Mouse (Mus musculus): ENCODE measurements at regions not wholly inside any gene's neighbourhood (a gene's known extent, or its start where the extent isn't known, plus 50 kb on each side); places are given as distances from the start of the nearest gene placed in this dataset.

- DNase-seq: no peak
Observed at GRCm38 (mm10) chr1:35936362-35937093, 131.7 kb upstream of the Hs6st1 start.

GRCm38 (mm10) chr1:35940236-35940635 is 128.0 kb upstream of the Hs6st1 start:
- no peak for DNase-seq

DNA sequence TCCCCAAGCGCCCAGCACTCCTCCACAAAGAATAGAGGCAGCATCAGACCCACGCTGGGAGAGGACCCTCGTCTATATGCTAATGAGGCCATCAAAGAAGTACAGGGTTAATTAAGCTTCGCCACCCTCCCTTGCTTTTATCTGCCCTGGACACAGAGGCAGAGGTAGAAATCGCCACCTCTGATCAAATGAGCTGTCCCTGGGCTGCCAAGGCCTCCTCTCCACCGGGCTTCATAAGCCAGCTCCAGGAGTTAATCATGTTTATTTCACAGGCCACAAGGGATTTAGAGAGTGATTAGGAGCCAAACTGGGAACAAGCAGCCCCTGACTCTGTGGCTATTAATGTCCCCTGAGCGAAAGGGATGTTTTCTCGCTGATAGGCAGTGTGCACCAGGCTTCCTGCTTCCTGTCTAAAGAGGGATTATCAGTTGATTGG is 126.5 kb upstream of the Hs6st1 start:
- no peak for DNase-seq

GRCm38 (mm10) chr1:35942222-35942621 is 126.0 kb upstream of the Hs6st1 start:
- no peak for DNase-seq

- no peak for DNase-seq
Observed at GRCm38 (mm10) chr1:35943800-35944199, 124.4 kb upstream of the Hs6st1 start.

DNA sequence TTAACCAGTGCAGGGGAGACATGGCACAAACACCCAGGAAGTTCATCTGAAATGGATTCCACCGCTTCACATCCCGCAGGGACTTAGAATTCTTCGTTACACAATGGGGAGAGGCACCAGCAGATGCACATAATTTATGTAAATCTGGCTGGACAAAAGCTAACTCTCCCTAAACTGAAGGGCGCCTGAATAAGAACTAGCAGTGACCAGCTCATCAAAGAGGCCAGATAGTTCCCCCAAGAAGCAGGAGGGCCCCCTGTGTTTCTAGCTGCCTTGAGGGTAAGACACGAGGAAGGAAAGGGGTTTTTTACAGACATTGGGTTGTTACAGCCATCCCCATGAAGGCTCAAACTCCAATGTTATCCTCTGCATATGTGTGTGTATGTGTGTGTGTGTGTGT is 123.8 kb upstream of the Hs6st1 start:
- DNase-seq: no peak

- no peak for DNase-seq
Observed at GRCm38 (mm10) chr1:35944849-35945248, 123.4 kb upstream of the Hs6st1 start.

- DNase-seq: no peak
Observed at GRCm38 (mm10) chr1:35945596-35945995, 122.6 kb upstream of the Hs6st1 start.

- no peak for DNase-seq
Observed at GRCm38 (mm10) chr1:35948104-35948503, 120.1 kb upstream of the Hs6st1 start.

GRCm38 (mm10) chr1:35951082-35951481 is 117.1 kb upstream of the Hs6st1 start:
- peak; percentile 17 for DNase-seq

GRCm38 (mm10) chr1:35953721-35954120 is 114.5 kb upstream of the Hs6st1 start:
- DNase-seq: no peak

GRCm38 (mm10) chr1:35957425-35958372 is 110.5 kb upstream of the Hs6st1 start:
- no peak for DNase-seq

- no peak for DNase-seq
Observed at GRCm38 (mm10) chr1:35959729-35960128, 108.5 kb upstream of the Hs6st1 start.

GRCm38 (mm10) chr1:35960844-35961243 is 107.4 kb upstream of the Hs6st1 start:
- no peak for DNase-seq

GRCm38 (mm10) chr1:35961923-35962322 is 106.3 kb upstream of the Hs6st1 start:
- DNase-seq: no peak

- no peak for DNase-seq
Observed at GRCm38 (mm10) chr1:35968489-35968888, 99.7 kb upstream of the Hs6st1 start.

DNA sequence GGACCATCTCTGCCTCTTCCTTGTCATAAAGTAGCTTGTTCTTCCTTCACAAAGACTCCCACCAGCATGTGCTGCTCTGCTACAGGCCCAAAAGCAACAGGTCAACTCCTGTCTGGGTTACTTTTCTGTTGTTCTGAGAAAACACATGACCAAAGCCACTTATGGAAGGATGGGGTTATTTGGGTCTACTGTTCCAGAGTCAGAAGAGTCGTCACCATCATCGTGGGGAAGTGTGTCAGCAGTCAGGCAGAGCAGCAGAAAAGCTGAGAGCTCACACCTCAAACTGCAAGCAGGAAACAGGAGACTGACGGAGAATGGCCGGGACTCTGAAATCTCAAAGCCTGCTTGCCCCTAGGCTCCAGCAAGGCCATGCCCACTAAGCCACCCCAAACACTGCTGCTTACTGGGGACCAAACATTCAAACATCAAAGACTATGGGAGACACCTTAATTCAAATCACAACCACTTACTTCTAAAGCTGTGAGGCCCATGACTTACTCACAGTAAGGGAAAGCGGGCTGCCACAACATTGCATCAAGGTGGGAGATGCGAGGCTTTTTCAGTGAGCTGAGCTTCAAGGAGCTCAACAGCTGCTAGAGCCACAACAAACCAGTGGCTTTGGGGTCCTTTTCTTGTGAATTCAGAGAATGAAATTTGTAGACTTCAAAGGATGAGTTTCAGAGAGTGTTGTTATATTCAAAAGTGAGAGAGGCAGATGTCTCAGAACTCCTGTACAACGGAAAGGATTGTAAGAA is 96.6 kb upstream of the Hs6st1 start:
- no peak for DNase-seq

DNA sequence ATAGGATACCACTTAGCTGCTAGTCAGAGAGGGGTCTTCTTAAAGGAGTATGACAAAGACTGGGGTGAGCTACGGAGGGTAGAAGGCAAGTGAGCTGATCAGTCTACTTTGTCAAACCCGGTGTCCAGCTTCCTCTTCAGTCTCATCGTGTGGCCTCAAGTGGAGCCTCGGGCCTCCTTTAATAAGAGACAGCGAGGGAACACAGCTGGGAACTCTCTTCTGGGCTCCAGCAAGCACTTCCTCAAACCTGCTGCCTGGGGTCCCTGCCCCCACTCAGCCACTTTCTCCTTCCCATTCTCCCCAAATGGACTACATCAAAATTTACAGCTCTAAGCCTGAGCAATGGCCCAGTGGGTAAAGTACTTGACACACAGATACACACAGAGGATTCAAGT is 96.0 kb upstream of the Hs6st1 start:
- DNase-seq: no peak

GRCm38 (mm10) chr1:35973386-35973785 is 94.8 kb upstream of the Hs6st1 start:
- peak; percentile 17 for DNase-seq

DNA sequence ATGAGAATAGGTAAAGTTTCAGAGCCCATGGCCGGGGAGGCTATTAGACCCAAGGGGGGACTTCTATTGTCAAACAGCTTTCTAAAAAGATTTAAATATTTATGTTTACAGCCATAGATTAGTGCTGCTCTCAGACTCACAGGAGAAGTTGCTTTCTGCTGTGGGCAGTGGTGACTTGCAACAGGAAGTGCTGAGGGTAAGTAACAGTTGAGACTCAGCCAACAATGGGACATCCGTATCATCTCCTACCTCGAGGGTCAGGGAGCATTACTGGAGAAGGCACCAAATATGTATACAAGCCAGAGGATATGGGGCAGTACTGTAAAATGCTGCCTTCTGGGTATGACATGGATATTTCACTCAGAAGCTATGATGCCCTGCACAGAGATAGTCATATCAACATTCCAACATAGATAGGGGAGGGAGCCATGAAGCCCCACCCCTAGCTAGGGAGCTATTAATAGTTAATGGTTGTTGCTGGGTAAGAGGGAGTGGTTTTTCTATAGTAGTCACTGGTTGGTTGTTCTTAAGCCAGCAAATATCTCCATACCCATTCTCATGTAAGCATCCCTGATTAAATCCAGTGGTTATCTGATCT is 92.5 kb upstream of the Hs6st1 start:
- DNase-seq: no peak

GRCm38 (mm10) chr1:35976528-35976927 is 91.7 kb upstream of the Hs6st1 start:
- no peak for DNase-seq

DNA sequence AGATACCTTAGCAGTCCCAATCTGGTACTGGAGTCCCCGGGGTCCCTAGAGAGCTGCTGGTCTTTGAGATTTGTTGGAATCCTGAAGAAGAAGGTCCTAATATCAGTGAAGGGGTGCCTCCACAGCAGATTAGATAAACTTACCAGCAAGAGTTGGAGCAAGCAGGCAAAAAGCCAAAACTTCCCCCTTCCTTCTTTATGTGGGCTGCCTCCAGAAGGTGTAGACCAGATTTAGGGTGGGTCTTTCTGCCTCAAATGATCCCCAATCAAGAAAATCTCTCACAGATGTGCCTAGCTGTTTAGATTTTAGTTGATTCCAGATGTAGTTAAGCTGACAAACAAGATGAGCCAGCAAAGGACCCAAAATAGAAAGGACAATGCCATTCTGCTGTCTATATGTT is 90.1 kb upstream of the Hs6st1 start:
- DNase-seq: no peak

- DNase-seq: no peak
Observed at GRCm38 (mm10) chr1:35978766-35979165, 89.4 kb upstream of the Hs6st1 start.

Data from right cerebral cortex, adult 18-20 months (tissue).